Mouse (Mus musculus): ENCODE results near the gene Zzef1. TPM values are rescaled to one million over a fixed set of nuclear protein-coding genes. Genes with fewer than 3 reads are reported as not detected.

Zzef1 gene
- polyA plus RNA-seq, 1 experiment from 2014 or later = 7.2 TPM

DNA sequence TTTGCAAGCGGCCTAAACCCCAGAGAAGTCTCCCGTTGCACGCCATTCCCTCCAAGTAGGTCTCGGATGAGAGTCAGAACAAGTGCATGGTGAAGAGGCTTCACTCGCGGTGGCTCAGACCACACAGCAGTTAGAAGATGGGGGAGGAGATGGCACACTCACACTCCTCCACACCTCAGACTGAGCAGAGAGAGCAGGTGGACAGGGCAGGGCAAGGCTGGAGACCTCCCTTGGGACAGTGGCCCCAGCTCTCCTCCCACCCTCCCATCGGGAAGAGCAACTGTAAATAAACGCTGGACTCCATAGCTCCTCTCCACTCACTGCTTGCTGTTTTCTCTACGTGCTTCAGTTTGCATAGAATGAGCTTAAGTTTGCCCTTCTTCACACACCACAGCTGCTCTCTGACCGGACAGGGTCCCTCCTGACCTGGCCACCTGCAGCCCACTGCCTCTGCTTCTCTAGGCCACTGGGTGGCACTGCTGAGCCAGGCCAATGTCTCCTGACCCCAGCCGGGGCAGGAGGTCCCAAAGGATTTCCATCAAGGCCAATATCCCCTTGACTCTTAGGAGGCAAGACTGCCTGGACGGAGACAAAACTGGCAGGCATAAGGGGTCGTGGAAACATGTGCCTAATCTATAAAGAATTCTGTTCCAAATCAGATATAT, 130.3 kb downstream of the Zzef1 start:
- Histone ChIP-seq H3K9me3 (ENCODE audit: control insufficient read depth, low read length) (no peaks in the 10 kb centered on the region), H3K27ac (replicated peaks; ENCODE audit: low read depth, low read length) (no peak overlapping the region), H3K27me3 (ENCODE audit: control insufficient read depth, insufficient read depth, low read length) (no peaks in the 10 kb centered on the region), H3K9ac (ENCODE audit: low read length) (no peak overlapping the region), H3K36me3 (ENCODE audit: control insufficient read depth, insufficient read depth, low read length) (no peaks in the 10 kb centered on the region), H3K4me2 (ENCODE audit: low read depth, severe bottlenecking) (no peak overlapping the region), H3K4me1 (ENCODE audit: control insufficient read depth, insufficient read depth, low read length) (no peaks in the 10 kb centered on the region), H3K4me3 (ENCODE audit: low read depth, low read length) (no peak overlapping the region)
- WGBS = 56% methylated on average over 13 of the region's 13 CpGs
- ATAC-seq (ENCODE audit: insufficient number of reproducible peaks, low FRiP score, low TSS enrichment, low read depth) (0 out of 2 replicates have a peak, but pooled peaks have one; percentile 21), DNase-seq (ENCODE audit: low spot score) (peak; percentile 77)

DNA sequence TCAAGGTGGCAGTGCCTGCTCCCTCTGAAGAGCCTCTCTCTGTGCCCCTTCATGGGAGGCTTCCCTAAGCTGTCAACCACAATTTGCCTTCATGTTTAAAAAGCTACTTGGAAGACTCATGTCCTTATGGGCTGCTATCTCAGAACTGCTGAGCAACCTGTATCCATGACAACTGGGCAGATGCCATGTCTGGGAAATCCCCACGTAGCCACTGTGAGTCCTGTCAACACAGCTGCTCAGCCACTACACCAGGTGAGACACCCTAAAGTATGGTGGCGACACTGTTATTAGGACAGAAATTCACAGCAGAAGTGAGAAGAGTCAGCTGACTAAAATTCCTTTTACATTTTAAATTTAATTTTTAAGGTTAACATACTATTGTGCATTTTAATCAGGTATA, 132.5 kb downstream of the Zzef1 start:
- WGBS = 74% methylated on average over 2 of the region's 2 CpGs
- Histone ChIP-seq H3K4me2 (ENCODE audit: low read depth, severe bottlenecking) (no peak overlapping the region), H3K9ac (ENCODE audit: low read length) (no peak overlapping the region), H3K4me1 (ENCODE audit: control insufficient read depth, insufficient read depth, low read length) (no peaks in the 10 kb centered on the region), H3K9me3 (ENCODE audit: control insufficient read depth, low read length) (no peaks in the 10 kb centered on the region), H3K36me3 (ENCODE audit: control insufficient read depth, insufficient read depth, low read length) (no peaks in the 10 kb centered on the region), H3K27me3 (ENCODE audit: control insufficient read depth, insufficient read depth, low read length) (no peaks in the 10 kb centered on the region), H3K27ac (replicated peaks; ENCODE audit: low read depth, low read length) (no peak overlapping the region), H3K4me3 (ENCODE audit: low read depth, low read length) (no peak overlapping the region)
- DNase-seq (ENCODE audit: low spot score) = no peak
- ATAC-seq (ENCODE audit: insufficient number of reproducible peaks, low FRiP score, low TSS enrichment, low read depth) = no peak

- Histone ChIP-seq H3K27ac (replicated peaks; ENCODE audit: low read depth, low read length) (no peak overlapping the region), H3K9me3 (ENCODE audit: control insufficient read depth, low read length) (no peaks in the 10 kb centered on the region), H3K4me1 (ENCODE audit: control insufficient read depth, insufficient read depth, low read length) (no peaks in the 10 kb centered on the region), H3K4me2 (ENCODE audit: low read depth, severe bottlenecking) (no peak overlapping the region; the same call in 1 of the 2 replicates), H3K27me3 (ENCODE audit: control insufficient read depth, insufficient read depth, low read length) (no peaks in the 10 kb centered on the region), H3K4me3 (ENCODE audit: low read depth, low read length) (no peak overlapping the region), H3K36me3 (ENCODE audit: control insufficient read depth, insufficient read depth, low read length) (no peaks in the 10 kb centered on the region), H3K9ac (ENCODE audit: low read length) (no peak overlapping the region)
- DNase-seq (ENCODE audit: low spot score) (peak; percentile 53), ATAC-seq (ENCODE audit: insufficient number of reproducible peaks, low FRiP score, low TSS enrichment, low read depth) (no peak)
- WGBS = 47% methylated on average over 20 of the region's 20 CpGs
These were observed 144.4 kb downstream of the Zzef1 start for GRCm38 (mm10) chr11:72940208-72941143.

GRCm38 (mm10) chr11:72944996-72945793, 149.2 kb downstream of the Zzef1 start:
- 60% methylated on average over 7 of the region's 7 CpGs for WGBS
- no peaks in the 10 kb centered on the region for H3K36me3 ChIP-seq (ENCODE audit: control insufficient read depth, insufficient read depth, low read length)
- H3K9me3 ChIP-seq (ENCODE audit: control insufficient read depth, low read length) = no peaks in the 10 kb centered on the region; the same call in 1 of the 2 replicates
- DNase-seq (ENCODE audit: low spot score) (no peak), ATAC-seq (ENCODE audit: insufficient number of reproducible peaks, low FRiP score, low TSS enrichment, low read depth) (no peak)
- no peak overlapping the region for H3K9ac ChIP-seq (ENCODE audit: low read length)
- H3K4me2 ChIP-seq (ENCODE audit: low read depth, severe bottlenecking) = no peak overlapping the region
- no peaks in the 10 kb centered on the region for H3K27me3 ChIP-seq (ENCODE audit: control insufficient read depth, insufficient read depth, low read length)
- H3K27ac ChIP-seq (replicated peaks; ENCODE audit: low read depth, low read length) = no peak overlapping the region
- no peaks in the 10 kb centered on the region for H3K4me1 ChIP-seq (ENCODE audit: control insufficient read depth, insufficient read depth, low read length)
- no peak overlapping the region for H3K4me3 ChIP-seq (ENCODE audit: low read depth, low read length)

DNA sequence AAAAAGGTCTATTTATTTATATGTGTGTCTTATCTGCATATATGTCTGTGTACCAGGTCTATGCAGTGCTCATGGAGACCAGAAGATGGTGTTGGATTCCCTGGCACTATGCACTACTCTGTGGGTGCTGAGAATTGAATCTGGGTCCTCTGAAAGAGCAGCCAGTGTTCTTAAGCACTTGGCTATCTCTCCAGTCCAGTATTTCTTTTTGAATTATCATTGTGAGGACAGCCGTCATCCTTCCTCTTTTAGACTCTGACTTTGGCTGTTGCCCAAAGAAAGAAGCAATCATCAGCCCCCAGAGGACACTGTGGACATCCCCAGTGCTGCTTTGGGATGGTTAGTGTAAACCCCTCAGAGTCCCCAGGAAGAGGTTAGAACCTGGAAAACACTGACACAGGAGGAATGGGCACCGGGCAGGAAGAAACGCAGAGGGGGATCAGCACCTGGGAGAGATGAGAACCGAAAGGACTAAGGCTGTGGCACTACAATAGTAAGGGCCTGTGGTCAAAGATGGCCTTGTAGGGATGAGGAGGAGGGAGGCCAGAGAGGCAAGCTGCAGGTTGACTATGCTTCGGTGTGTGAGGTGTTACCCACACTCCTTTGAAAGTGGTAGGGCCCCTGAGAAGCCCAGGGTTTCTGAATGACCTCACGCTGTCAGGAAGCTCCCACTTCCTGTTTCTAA, 150.0 kb downstream of the Zzef1 start:
- Histone ChIP-seq H3K9me3 (ENCODE audit: control insufficient read depth, low read length) (peaks cover 2% of the 10 kb centered on the region; the same call in 1 of the 2 replicates), H3K27me3 (ENCODE audit: control insufficient read depth, insufficient read depth, low read length) (no peaks in the 10 kb centered on the region), H3K4me1 (ENCODE audit: control insufficient read depth, insufficient read depth, low read length) (no peaks in the 10 kb centered on the region), H3K36me3 (ENCODE audit: control insufficient read depth, insufficient read depth, low read length) (no peaks in the 10 kb centered on the region), H3K27ac (replicated peaks; ENCODE audit: low read depth, low read length) (no peak overlapping the region), H3K4me2 (ENCODE audit: low read depth, severe bottlenecking) (no peak overlapping the region), H3K9ac (ENCODE audit: low read length) (no peak overlapping the region), H3K4me3 (ENCODE audit: low read depth, low read length) (no peak overlapping the region)
- DNase-seq (ENCODE audit: low spot score) (no peak), ATAC-seq (ENCODE audit: insufficient number of reproducible peaks, low FRiP score, low TSS enrichment, low read depth) (no peak)
- 56% methylated on average over 6 of the region's 6 CpGs for WGBS

- H3K27me3 ChIP-seq (ENCODE audit: control insufficient read depth, insufficient read depth, low read length) = no peaks in the 10 kb centered on the region
- no peak overlapping the region for H3K9ac ChIP-seq (ENCODE audit: low read length)
- 53% methylated on average over 6 of the region's 6 CpGs for WGBS
- H3K9me3 ChIP-seq (ENCODE audit: control insufficient read depth, low read length) = peaks cover 2% of the 10 kb centered on the region; the same call in 1 of the 2 replicates
- H3K4me1 ChIP-seq (ENCODE audit: control insufficient read depth, insufficient read depth, low read length) = no peaks in the 10 kb centered on the region
- no peaks in the 10 kb centered on the region for H3K36me3 ChIP-seq (ENCODE audit: control insufficient read depth, insufficient read depth, low read length)
- H3K4me3 ChIP-seq (ENCODE audit: low read depth, low read length) = no peak overlapping the region
- ATAC-seq (ENCODE audit: insufficient number of reproducible peaks, low FRiP score, low TSS enrichment, low read depth) = no peak
- no peak overlapping the region for H3K27ac ChIP-seq (replicated peaks; ENCODE audit: low read depth, low read length)
- no peak for DNase-seq (ENCODE audit: low spot score)
- H3K4me2 ChIP-seq (ENCODE audit: low read depth, severe bottlenecking) = no peak overlapping the region
These were observed 150.6 kb downstream of the Zzef1 start for GRCm38 (mm10) chr11:72946560-72947119.

DNA sequence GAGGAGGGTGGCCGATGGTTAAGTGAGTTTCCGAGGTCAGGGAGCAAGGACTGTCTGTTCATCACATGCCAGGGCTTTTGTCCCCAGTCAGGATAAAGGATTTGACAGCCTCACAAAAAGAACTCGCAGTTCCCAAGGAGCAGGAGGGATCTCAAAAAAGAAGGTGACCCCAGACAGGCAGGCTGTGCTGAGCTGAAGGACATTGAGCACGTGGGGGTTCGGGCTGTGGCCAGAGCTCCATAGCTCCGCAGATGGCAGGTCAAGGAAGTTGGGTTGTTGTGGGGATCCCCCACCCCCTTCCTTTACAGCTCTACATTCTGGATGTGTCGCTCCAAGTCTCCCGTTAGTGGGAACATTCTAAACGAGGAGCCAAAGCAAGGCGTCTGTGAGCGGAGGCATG, 151.8 kb downstream of the Zzef1 start:
- no peaks in the 10 kb centered on the region for H3K4me1 ChIP-seq (ENCODE audit: control insufficient read depth, insufficient read depth, low read length)
- H3K9ac ChIP-seq (ENCODE audit: low read length) = no peak overlapping the region
- no peak overlapping the region for H3K4me2 ChIP-seq (ENCODE audit: low read depth, severe bottlenecking)
- H3K4me3 ChIP-seq (ENCODE audit: low read depth, low read length) = no peak overlapping the region
- no peak overlapping the region for H3K27ac ChIP-seq (replicated peaks; ENCODE audit: low read depth, low read length)
- no peak for DNase-seq (ENCODE audit: low spot score)
- H3K9me3 ChIP-seq (ENCODE audit: control insufficient read depth, low read length) = peaks cover 2% of the 10 kb centered on the region; the same call in 1 of the 2 replicates
- no peaks in the 10 kb centered on the region for H3K27me3 ChIP-seq (ENCODE audit: control insufficient read depth, insufficient read depth, low read length)
- 80% methylated on average over 11 of the region's 11 CpGs for WGBS
- ATAC-seq (ENCODE audit: insufficient number of reproducible peaks, low FRiP score, low TSS enrichment, low read depth) = no peak
- H3K36me3 ChIP-seq (ENCODE audit: control insufficient read depth, insufficient read depth, low read length) = no peaks in the 10 kb centered on the region

Data from limb, embryonic 11.5 days (tissue).